Mouse (Mus musculus) MEL (cell line): ENCODE results near the gene Tcn2.
"Not testable (repeated sequence)": the region's sequence is repeated elsewhere in the genome, so short reads cannot be mapped to it uniquely, and the experiment has no call there.

Experiments
- CTCF ChIP-seq, 3 experiments: IDR thresholded peaks in 2 of 3; conservative IDR thresholded peaks in 1 of 3; 2 replicates each; pipeline ENCODE4 v1.5.1; 2011 to 2012; ENCODE audit warnings: low read length in 3 of 3, low read depth in 2 of 3, mild to moderate bottlenecking in 2 of 3, improper control_type of control experiment in 1 of 3, inconsistent platforms in 1 of 3, mixed read lengths in 1 of 3, moderate library complexity in 1 of 3; ENCODE audit not compliant: control insufficient read depth in 1 of 3, insufficient read depth in 1 of 3, poor library complexity in 1 of 3, severe bottlenecking in 1 of 3
- ELF1 ChIP-seq: IDR thresholded peaks from 2 replicates; pipeline ENCODE4 v1.6.1; 2014; ENCODE audit warnings: low read depth, mild to moderate bottlenecking, inconsistent platforms, low read length, improper control_type of control experiment, moderate library complexity
- GATA1 ChIP-seq: IDR thresholded peaks from 2 replicates; pipeline ENCODE4 v1.6.1; 2011; ENCODE audit warnings: low read depth, low read length, improper control_type of control experiment
- MAX ChIP-seq: IDR thresholded peaks from 2 replicates; pipeline ENCODE4 v1.6.1; 2011; ENCODE audit warnings: low read length, improper control_type of control experiment
- POLR2A ChIP-seq, 2 experiments: IDR thresholded peaks; 2 replicates each; pipeline ENCODE4 v1.6.1; 2011 to 2012; ENCODE audit warnings: low read length in 2 of 2, mild to moderate bottlenecking in 2 of 2, control low read depth in 1 of 2, improper control_type of control experiment in 1 of 2, low read depth in 1 of 2, moderate library complexity in 1 of 2; ENCODE audit not compliant: control insufficient read depth in 1 of 2, insufficient read depth in 1 of 2, poor library complexity in 1 of 2
- UBTF ChIP-seq: IDR thresholded peaks from 2 replicates; pipeline ENCODE4 v1.6.1; 2012; ENCODE audit warnings: low read depth, mild to moderate bottlenecking, inconsistent platforms, low read length, improper control_type of control experiment, moderate library complexity, borderline replicate concordance; ENCODE audit not compliant: insufficient read depth

DNA sequence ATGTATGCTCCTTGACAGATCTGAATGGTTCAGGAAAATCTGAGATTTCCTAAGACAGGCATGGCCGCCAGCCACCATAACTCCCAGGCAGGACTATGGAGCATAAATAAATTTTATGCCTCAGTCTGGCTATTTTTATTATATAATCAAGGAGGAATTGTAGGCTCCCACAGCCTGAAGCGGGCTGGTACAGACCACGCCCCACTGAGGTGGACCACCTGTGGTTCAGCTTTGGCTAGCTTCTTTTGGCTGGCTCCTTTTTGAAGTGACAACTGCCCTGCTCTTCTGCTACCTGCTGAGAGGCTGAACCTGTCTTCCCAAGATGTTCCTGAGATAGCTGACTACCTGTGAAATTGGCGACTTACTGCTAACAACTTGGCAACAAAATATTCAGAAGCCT is 23.4 kb upstream of the Tcn2 start:
- TF ChIP-seq MAX; POLR2A (IDR thresholded peaks at IDR 0.05; ENCODE audit: control insufficient read depth in 1 of 2, insufficient read depth in 1 of 2, low read depth in 1 of 2, low read length in 2 of 2, poor library complexity in 1 of 2); ELF1; CTCF (IDR thresholded peaks at IDR 0.05 in 2 of 3, conservative IDR thresholded peaks at IDR 0.05 in 1 of 3; ENCODE audit: control insufficient read depth in 1 of 3, insufficient read depth in 1 of 3, low read depth in 2 of 3, low read length in 3 of 3, poor library complexity in 1 of 3, severe bottlenecking in 1 of 3); UBTF; GATA1: not testable (repeated sequence)
